Mouse (Mus musculus) embryonic facial prominence, embryonic 12.5 days (tissue): ENCODE results near the gene Cpne7. TPM values are rescaled to one million over a fixed set of nuclear protein-coding genes. Genes with fewer than 3 reads are reported as not detected.

Experiments used
- ATAC-seq: fragments of 200-750 bp; cut with Nextera tagmentation; 2 replicates; pipeline ENCODE4 v1.8.0; 2017; ENCODE audit not compliant: insufficient number of reproducible peaks, insufficient read depth, low FRiP score, low TSS enrichment
- H3K27ac ChIP-seq: fragments of 300-500 bp; sonication (generic); 2 replicates; pipeline ENCODE4 v1.5.1; 2016; ENCODE audit warnings: mild to moderate bottlenecking
- H3K27me3 ChIP-seq: fragments of 300-500 bp; sonication (generic); 2 replicates; pipeline ENCODE4 v1.6.1; 2016; ENCODE audit warnings: mild to moderate bottlenecking, moderate library complexity
- H3K36me3 ChIP-seq: fragments of 300-500 bp; sonication (generic); 2 replicates; pipeline ENCODE4 v1.6.1; 2016; ENCODE audit warnings: mild to moderate bottlenecking
- H3K4me1 ChIP-seq: fragments of 300-500 bp; sonication (generic); 2 replicates; pipeline ENCODE4 v1.6.1; 2016
- H3K4me2 ChIP-seq: fragments of 300-500 bp; sonication (generic); replicated peaks from 2 replicates; pipeline ENCODE4 v1.6.1; 2016; ENCODE audit warnings: mild to moderate bottlenecking, moderate library complexity
- H3K4me3 ChIP-seq: fragments of 300-500 bp; sonication (generic); 2 replicates; pipeline ENCODE4 v1.5.1; 2016; ENCODE audit warnings: mild to moderate bottlenecking
- H3K9ac ChIP-seq: fragments of 300-500 bp; sonication (generic); 2 replicates; pipeline ENCODE4 v1.6.1; 2016; ENCODE audit warnings: mild to moderate bottlenecking, moderate library complexity
- H3K9me3 ChIP-seq: fragments of 300-500 bp; sonication (generic); 2 replicates; pipeline ENCODE4 v1.6.1; 2016; ENCODE audit warnings: mild to moderate bottlenecking, moderate library complexity
- WGBS: fragments of 180-500 bp; shearing (Covaris S2); methylation state at CpG from one replicate; pipeline ENCODE4 v1.1.7; 2016; 5-methylcytosine and 5-hydroxymethylcytosine counted together
- polyA plus RNA-seq: library from polyadenylated mRNA; unstranded; fragments of >200 nt; fragmentation: Nextera tagmentation; extraction: Ambion mirVana; gene quantifications from 2 replicates; pipeline ENCODE4 v1.2.1, GENCODE M21; 2016

The Cpne7 gene
- polyA plus RNA-seq: 0.59 and 1.4 TPM in 2 replicates

DNA sequence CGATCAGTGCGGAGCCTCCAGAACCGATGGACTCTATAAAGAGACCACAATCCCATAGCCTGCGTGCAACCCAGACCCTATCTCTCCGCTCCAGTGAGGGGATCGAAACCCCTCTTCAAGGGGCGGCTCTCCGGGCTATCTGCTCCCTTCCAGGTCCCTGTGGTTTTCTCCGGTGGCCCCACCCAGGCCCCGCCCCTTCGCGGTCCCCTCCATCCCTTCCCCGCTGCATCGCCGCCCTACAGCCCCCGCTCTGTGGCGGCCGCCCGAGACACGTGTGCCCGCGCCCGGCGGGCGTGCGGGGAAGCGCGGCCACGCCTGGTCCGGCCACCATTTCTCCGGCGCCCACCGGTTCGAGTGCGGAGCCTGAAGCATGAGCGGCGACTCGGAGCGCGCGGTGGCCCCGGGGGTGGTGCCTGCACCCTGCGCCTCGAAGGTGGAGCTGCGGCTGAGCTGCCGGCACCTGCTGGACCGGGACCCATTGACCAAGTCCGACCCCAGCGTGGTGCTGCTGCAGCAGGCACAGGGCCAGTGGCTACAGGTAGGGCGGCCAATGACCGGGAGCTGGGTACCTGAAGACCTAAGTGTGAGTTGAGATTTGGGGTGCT, at the start of gene Cpne7:
TSS of gene Cpne7 (plus strand) at position 248 of the 605 bp plus-strand sequence.
- H3K27ac ChIP-seq: no peak within 1 kb of the TSS
- peak within 1 kb of the TSS; percentile 96 for H3K4me2 ChIP-seq
- H3K36me3 ChIP-seq: no peaks in the 10 kb centered on the region
- ATAC-seq: no peak
- H3K4me3 ChIP-seq: peak within 1 kb of the TSS; percentile 52
- peak within 1 kb of the TSS; percentile 42 for H3K9ac ChIP-seq
- 2% methylated on average over 51 of the region's 51 CpGs for WGBS
- H3K4me1 ChIP-seq: peaks cover 15% of the 10 kb centered on the region
- no peaks in the 10 kb centered on the region for H3K9me3 ChIP-seq
- H3K27me3 ChIP-seq: peaks cover 46% of the 10 kb centered on the region

DNA sequence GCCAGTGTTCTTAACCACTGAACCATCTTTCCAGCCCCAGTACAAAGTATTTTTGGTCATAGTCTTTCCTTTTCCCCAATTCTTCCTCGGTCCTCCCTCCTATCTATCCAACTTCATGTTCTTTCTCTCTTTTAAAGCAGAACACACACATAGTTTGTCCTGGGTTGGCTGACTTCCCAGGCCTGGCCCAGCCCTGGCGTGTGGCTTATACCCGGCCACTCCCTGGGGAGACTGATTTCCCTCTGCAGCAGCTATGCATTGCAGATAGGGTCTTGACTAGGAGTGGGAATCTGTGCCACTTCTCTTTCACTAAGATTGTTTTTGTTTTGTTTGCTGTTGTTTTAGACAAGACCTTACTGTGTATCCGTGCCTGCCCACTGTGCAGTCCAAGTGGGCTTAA, 46.0 kb upstream of the Cpne7 start:
- H3K4me3 ChIP-seq: no peak overlapping the region
- H3K4me1 ChIP-seq: peaks cover 12% of the 10 kb centered on the region
- no peaks in the 10 kb centered on the region for H3K27me3 ChIP-seq
- ATAC-seq: no peak
- H3K9me3 ChIP-seq: no peaks in the 10 kb centered on the region
- no peak overlapping the region for H3K9ac ChIP-seq
- H3K36me3 ChIP-seq: peaks cover 68% of the 10 kb centered on the region
- H3K4me2 ChIP-seq: no peak overlapping the region
- H3K27ac ChIP-seq: no peak overlapping the region
- WGBS: 82% methylated on average over 4 of the region's 4 CpGs

DNA sequence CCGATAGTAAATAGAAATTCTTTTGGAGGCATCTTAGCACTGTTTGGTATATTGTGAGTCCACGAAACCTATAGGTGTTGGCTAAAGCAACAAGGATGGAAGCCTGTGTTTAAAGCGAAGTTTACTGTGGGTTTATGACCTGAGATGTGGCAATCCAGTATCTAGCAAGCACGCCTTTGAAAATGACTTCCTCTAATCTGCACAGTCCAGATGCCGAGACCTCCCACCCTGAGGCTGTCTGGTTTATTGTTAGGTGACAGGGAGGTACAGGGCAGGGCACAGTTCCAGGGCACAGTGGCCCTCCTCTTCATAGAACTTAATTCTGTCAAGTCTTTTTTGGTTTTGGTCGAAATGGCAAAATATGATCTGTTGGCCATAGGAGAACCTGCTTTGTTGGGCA, 40.0 kb upstream of the Cpne7 start:
- WGBS: 87% methylated on average over 6 of the region's 6 CpGs
- Histone ChIP-seq H3K27me3 (no peaks in the 10 kb centered on the region), H3K4me2 (no peak overlapping the region), H3K36me3 (peaks cover 93% of the 10 kb centered on the region), H3K9ac (no peak overlapping the region), H3K4me3 (no peak overlapping the region), H3K27ac (no peak overlapping the region), H3K4me1 (no peaks in the 10 kb centered on the region), H3K9me3 (no peaks in the 10 kb centered on the region)
- ATAC-seq: no peak

DNA sequence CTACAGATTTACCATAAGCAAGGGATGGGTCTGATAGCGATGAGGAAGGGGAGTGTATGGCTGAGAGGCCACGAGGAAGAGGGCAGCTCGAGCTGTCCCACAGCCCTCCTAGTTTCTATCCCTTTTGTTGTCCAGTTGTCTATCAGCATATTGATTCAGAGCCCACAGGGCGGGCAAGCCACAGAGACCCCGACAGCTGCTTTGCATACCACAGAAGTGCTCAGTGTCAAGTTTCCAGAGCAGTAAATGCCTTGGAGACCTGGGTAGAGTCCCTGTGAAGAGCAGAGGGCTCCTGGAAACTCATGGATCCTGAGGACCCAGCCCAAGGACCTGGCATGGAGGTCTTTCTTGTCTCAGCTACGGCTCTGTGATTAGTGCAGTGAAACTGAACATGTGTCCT, 34.2 kb upstream of the Cpne7 start:
- Histone ChIP-seq H3K4me3 (no peak overlapping the region), H3K4me2 (no peak overlapping the region), H3K27me3 (no peaks in the 10 kb centered on the region), H3K9ac (no peak overlapping the region), H3K4me1 (no peaks in the 10 kb centered on the region), H3K36me3 (peaks cover 94% of the 10 kb centered on the region), H3K9me3 (no peaks in the 10 kb centered on the region), H3K27ac (no peak overlapping the region)
- ATAC-seq: no peak
- 87% methylated on average over 6 of the region's 6 CpGs for WGBS

DNA sequence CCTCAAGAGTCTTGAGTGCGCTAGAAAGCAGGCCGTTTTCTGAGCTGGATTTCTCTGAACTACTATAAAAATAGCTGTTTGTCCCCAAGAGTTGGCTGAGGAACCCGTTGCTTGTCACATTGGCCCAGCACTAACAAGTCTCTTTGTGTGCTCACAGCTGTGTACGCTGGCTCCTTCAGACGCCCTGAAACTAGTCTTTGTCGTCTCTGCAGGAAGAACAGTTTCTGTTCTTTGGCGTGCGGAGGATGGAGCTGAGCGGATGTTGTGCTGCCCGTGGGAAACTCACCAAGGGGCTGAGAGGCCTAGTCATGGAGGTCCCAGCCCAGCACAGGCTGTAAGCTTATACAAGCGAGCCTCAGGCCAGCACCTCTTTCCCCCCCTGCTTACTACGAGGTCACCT, 33.6 kb upstream of the Cpne7 start:
- H3K27me3 ChIP-seq: no peaks in the 10 kb centered on the region
- H3K4me1 ChIP-seq: no peaks in the 10 kb centered on the region
- no peak overlapping the region for H3K9ac ChIP-seq
- H3K27ac ChIP-seq: no peak overlapping the region
- ATAC-seq: no peak
- no peaks in the 10 kb centered on the region for H3K9me3 ChIP-seq
- 87% methylated on average over 12 of the region's 12 CpGs for WGBS
- no peak overlapping the region for H3K4me2 ChIP-seq
- H3K36me3 ChIP-seq: peaks cover 97% of the 10 kb centered on the region
- no peak overlapping the region for H3K4me3 ChIP-seq

DNA sequence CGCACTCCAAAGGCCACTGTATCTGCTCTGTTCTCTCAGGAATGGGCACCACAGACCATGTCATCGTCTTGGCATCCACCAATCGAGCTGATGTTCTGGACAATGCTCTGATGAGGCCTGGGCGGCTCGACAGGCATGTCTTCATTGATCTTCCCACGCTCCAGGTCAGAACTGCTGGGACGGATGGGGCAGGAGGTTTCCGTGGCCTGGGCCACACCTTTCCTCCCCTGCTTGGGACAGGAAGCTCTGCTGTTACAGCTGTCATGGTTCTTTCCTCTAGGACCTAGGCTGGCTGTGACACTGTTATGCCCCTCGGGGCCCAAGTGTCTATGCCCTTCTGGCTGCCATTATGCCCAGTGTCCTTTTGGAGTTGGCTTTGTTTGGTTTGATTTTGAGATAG, 29.9 kb upstream of the Cpne7 start:
- no peaks in the 10 kb centered on the region for H3K27me3 ChIP-seq
- no peaks in the 10 kb centered on the region for H3K9me3 ChIP-seq
- no peak overlapping the region for H3K9ac ChIP-seq
- H3K27ac ChIP-seq: no peak overlapping the region
- no peak for ATAC-seq
- H3K4me2 ChIP-seq: no peak overlapping the region
- peaks cover 97% of the 10 kb centered on the region for H3K36me3 ChIP-seq
- no peak overlapping the region for H3K4me3 ChIP-seq
- WGBS: 89% methylated on average over 9 of the region's 9 CpGs
- no peaks in the 10 kb centered on the region for H3K4me1 ChIP-seq

DNA sequence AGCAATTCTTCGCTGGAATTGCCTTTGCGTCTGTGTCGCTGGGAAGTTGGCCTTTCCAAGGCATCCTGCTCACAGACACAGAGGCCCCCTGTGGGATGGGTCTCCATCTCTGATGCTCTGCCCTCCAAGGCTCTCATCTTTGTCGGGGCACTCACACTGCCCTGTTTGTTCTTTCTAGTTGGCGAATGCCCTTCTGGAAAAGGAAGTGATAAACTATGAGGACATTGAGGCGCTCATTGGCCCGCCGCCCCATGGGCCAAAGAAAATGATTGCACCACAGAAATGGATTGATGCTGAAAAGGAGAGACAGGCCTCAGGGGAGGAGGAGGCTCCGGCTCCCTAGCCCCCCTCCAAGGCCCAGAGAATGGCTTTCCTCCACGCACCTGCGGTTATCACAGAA, 20.0 kb upstream of the Cpne7 start:
- Histone ChIP-seq H3K4me3 (no peak overlapping the region), H3K9me3 (no peaks in the 10 kb centered on the region), H3K4me1 (no peaks in the 10 kb centered on the region), H3K27me3 (no peaks in the 10 kb centered on the region), H3K36me3 (peaks cover 45% of the 10 kb centered on the region), H3K27ac (no peak overlapping the region), H3K4me2 (no peak overlapping the region), H3K9ac (no peak overlapping the region)
- no peak for ATAC-seq
- whole genome bisulfite sequencing: 87% methylated on average over 11 of the region's 11 CpGs

DNA sequence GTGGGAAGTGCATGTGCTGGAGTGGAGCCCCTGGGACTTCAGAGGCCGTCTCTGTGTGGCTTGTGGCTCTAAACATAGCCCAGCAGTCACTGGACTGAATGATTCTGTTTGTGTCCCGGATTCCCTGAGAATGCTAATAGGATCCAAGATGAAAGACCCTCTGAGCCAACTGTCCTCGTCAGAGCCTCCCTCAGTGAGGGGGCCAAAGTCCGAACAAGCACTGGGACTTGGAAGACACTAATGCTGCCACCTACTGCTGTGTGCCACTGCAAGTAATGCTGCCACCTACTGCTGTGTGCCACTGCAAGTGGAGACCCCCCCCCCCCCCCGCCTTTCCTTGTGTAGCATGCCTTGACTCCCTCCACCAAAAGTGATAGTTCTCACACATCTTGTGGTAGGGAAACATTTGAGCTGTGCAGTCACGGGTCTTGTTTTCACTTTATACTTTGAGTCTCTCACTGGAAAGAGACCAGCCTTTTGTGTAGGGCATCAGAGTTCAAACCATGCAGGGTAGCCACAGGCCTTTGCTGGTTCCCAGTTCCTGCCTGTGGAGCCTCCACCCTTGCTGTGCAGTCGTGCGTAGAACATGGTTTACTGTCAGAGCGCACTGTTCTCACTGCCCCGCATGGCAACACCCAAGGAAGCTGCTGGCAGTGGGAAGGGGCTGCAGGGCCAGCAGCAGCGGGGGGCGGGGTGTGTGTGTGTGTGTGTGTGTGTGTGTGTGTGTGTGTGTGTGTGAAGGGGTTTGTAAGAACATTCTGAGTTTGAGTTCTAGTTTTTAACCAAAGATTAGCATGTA, 19.2 kb upstream of the Cpne7 start:
- H3K4me3 ChIP-seq: no peak overlapping the region
- no peak overlapping the region for H3K27ac ChIP-seq
- no peak overlapping the region for H3K9ac ChIP-seq
- H3K9me3 ChIP-seq: no peaks in the 10 kb centered on the region
- WGBS: 78% methylated on average over 12 of the region's 12 CpGs
- no peaks in the 10 kb centered on the region for H3K27me3 ChIP-seq
- no peak overlapping the region for H3K4me2 ChIP-seq
- no peaks in the 10 kb centered on the region for H3K4me1 ChIP-seq
- H3K36me3 ChIP-seq: peaks cover 45% of the 10 kb centered on the region
- ATAC-seq: no peak

DNA sequence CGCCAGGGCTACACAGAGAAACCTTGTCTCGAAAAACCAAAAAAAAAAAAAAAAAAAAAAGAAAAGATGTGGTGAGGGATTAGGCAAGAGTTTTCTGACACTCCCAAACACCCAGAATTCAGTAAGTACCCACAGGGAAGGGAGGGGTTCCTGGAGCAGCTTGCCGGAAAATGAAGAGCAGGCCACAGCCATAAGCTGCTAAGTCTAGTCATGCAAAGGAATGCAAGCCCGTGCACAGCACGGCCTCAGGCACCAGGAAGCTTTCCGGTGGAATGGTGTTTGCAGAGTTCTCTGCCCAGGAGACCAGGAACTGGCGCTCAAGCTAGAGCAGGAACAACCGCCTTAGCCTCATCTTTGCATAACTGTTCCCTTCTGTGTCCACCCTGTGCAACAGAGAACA, 16.9 kb upstream of the Cpne7 start:
- Histone ChIP-seq H3K36me3 (peaks cover 44% of the 10 kb centered on the region), H3K4me1 (peaks cover 9% of the 10 kb centered on the region), H3K9ac (no peak overlapping the region), H3K4me3 (no peak overlapping the region), H3K27ac (peak overlapping the region; percentile 60; the same call in 1 of the 2 replicates), H3K9me3 (no peaks in the 10 kb centered on the region), H3K4me2 (no peak overlapping the region), H3K27me3 (no peaks in the 10 kb centered on the region)
- 20% methylated on average over 8 of the region's 8 CpGs for WGBS
- ATAC-seq: no peak

DNA sequence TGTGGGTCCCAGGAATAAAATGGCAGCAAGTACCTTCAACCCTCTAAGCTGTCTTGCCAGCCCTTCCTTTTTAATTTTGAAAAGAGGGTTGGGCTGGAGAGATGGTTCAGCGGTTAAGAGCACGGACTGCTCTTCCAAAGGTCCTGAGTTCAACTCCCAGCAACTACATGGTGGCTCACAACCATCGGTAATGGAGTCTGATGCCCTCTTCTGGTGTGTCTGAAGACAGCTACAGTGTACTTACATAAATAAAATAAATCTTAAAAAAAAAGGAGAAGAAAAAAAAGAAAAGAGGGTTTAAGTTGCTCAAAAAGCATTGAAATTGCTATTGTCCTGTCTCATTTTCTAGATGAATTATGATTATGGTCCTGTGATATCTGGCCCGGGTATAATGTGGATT, 15.9 kb upstream of the Cpne7 start:
- H3K4me2 ChIP-seq: peak overlapping the region; percentile 84; the same call in 1 of the 2 replicates
- peaks cover 43% of the 10 kb centered on the region for H3K36me3 ChIP-seq
- peaks cover 9% of the 10 kb centered on the region for H3K4me1 ChIP-seq
- no peak for ATAC-seq
- H3K9ac ChIP-seq: no peak overlapping the region
- no peaks in the 10 kb centered on the region for H3K27me3 ChIP-seq
- H3K4me3 ChIP-seq: no peak overlapping the region
- H3K27ac ChIP-seq: no peak overlapping the region
- WGBS: 81% methylated on average over 4 of the region's 4 CpGs
- H3K9me3 ChIP-seq: no peaks in the 10 kb centered on the region

DNA sequence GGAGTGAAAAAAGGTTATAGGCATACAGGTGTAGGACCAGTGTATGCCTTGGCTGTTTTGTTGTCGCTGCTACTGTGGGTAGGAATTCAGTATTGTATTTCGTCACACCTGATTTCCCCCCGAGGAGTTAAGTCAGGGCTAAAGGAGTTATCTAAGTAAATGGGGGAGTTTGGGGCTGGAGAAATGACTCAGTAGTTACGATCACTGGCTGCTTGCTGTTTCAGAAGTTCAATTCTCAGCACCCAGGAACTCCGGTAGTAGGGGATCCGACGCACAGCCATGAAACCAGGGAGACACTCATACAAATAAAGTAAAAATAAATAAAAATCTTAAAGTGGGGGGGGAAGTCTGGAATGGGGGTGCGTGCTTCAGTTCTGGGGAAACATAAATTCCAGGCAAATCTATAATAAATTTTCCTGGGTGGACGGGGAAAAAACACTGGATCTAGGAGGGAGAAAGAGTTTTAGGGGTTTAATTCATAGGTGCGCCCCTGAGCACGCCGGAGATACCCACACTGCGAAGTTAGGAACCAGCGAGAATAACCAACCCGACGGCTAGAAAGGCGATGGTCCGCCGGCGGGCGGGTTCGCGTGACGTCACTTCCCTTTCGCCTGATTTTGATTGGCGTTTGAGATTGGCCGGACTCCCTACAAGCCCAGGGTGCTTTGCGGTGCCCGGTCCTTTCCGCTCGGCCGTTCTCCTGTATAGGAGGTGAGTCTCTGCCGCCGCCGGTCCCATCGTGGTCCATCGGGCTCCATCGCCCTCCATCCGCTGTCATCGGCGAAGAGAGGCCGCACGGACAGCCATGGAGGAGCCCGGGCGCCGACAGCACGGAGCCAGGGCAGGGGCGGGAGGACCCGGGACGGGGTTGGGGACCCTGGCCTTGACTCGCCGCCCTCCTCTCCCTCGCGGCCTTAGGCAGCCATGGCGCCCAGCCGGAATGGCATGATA, 15.2 kb upstream of the Cpne7 start, which contains the start of gene Rpl13:
TSS of gene Rpl13 (plus strand) at position 616 of the 951 bp plus-strand sequence.
- no peaks in the 10 kb centered on the region for H3K9me3 ChIP-seq
- peaks cover 9% of the 10 kb centered on the region for H3K4me1 ChIP-seq
- 1% methylated on average over 56 of the region's 56 CpGs for WGBS
- H3K27me3 ChIP-seq: no peaks in the 10 kb centered on the region
- peak within 1 kb of the TSS; percentile 84 for H3K4me2 ChIP-seq
- peaks cover 40% of the 10 kb centered on the region for H3K36me3 ChIP-seq
- peak within 1 kb of the TSS; percentile 94 for H3K27ac ChIP-seq
- H3K9ac ChIP-seq: peak within 1 kb of the TSS; percentile 98
- peak; percentile 95 for ATAC-seq
- H3K4me3 ChIP-seq: peak within 1 kb of the TSS; percentile 82
